Mouse (Mus musculus) hindbrain, embryonic 16.5 days (tissue): ENCODE data around the gene Dhh. TPM values are rescaled to one million over a fixed set of nuclear protein-coding genes. Genes with fewer than 3 reads are reported as not detected.
"Not testable (repeated sequence)": the region's sequence is repeated elsewhere in the genome, so short reads cannot be mapped to it uniquely, and the experiment has no call there.

Experiments
- ATAC-seq: fragments of 200-750 bp; cut with Nextera tagmentation; 2 replicates; pipeline ENCODE4 v1.8.0; 2017; ENCODE audit warnings: moderate TSS enrichment, moderate library complexity
- H3K27ac ChIP-seq: fragments of 300-500 bp; sonication (generic); 2 replicates; pipeline ENCODE4 v1.5.1; 2014; ENCODE audit warnings: low read depth, mild to moderate bottlenecking, control low read depth, low read length, moderate library complexity
- H3K27me3 ChIP-seq: fragments of 300-500 bp; sonication (generic); replicated peaks from 2 replicates; pipeline ENCODE4 v1.6.1; 2014; ENCODE audit warnings: low read length; ENCODE audit not compliant: control insufficient read depth, insufficient read depth
- H3K36me3 ChIP-seq: fragments of 300-500 bp; sonication (generic); 2 replicates; pipeline ENCODE4 v1.6.1; 2014; ENCODE audit warnings: mild to moderate bottlenecking, low read length, moderate library complexity, mixed read lengths; ENCODE audit not compliant: control insufficient read depth, insufficient read depth
- H3K4me1 ChIP-seq: fragments of 300-500 bp; sonication (generic); 2 replicates; pipeline ENCODE4 v1.6.1; 2014; ENCODE audit warnings: low read depth, low read length; ENCODE audit not compliant: control insufficient read depth, insufficient read depth
- H3K4me2 ChIP-seq: fragments of 300-500 bp; sonication (generic); 2 replicates; pipeline ENCODE4 v1.6.1; 2014; ENCODE audit warnings: mild to moderate bottlenecking, low read length, control low read depth, moderate library complexity
- H3K4me3 ChIP-seq: fragments of 300-500 bp; sonication (generic); 2 replicates; pipeline ENCODE4 v1.5.1; 2014; ENCODE audit warnings: mild to moderate bottlenecking, low read length, control low read depth, moderate library complexity
- H3K9ac ChIP-seq: fragments of 300-500 bp; sonication (generic); 2 replicates; pipeline ENCODE4 v1.6.1; 2014; ENCODE audit warnings: low read depth, mild to moderate bottlenecking, control low read depth, low read length, moderate library complexity
- H3K9me3 ChIP-seq: fragments of 300-500 bp; sonication (generic); 2 replicates; pipeline ENCODE4 v1.6.1; 2014; ENCODE audit warnings: mild to moderate bottlenecking, low read length, moderate library complexity; ENCODE audit not compliant: control insufficient read depth
- WGBS: fragments of 180-500 bp; shearing (Covaris S2); extraction: QIAGEN DNeasy Blood & Tissue Kit; methylation state at CpG from one replicate; pipeline ENCODE4 v1.1.7; 2014; 5-methylcytosine and 5-hydroxymethylcytosine counted together
- polyA plus RNA-seq: library from polyadenylated mRNA; unstranded; fragments of >200 nt; fragmentation: Nextera tagmentation; extraction: Ambion mirVana; gene quantifications from 2 replicates; pipeline ENCODE4 v1.2.1, GENCODE M21; 2015

Gene Dhh
- polyA plus RNA-seq, 1 experiment from 2014 or later, result 1.3 TPM

- Histone ChIP-seq H3K4me3 (peak overlapping the region; percentile 96), H3K27ac (peak overlapping the region; percentile 94), H3K9ac (peak overlapping the region; percentile 58), H3K4me1 (peaks cover 21% of the 10 kb centered on the region), H3K4me2 (peak overlapping the region; percentile 58)
- not testable (repeated sequence) for H3K27me3 ChIP-seq, H3K36me3 ChIP-seq, ATAC-seq, H3K9me3 ChIP-seq
- 22% methylated on average over 8 of the region's 8 CpGs for WGBS
Measured at GRCm38 (mm10) chr15:98918499-98918895, 20.2 kb upstream of the Dhh start.

- H3K9ac ChIP-seq, result peak within 1 kb of the TSS; percentile 88
- no peaks in the 10 kb centered on the region for H3K9me3 ChIP-seq
- peak within 1 kb of the TSS; percentile 87 for H3K4me2 ChIP-seq
- H3K36me3 ChIP-seq, result peaks cover 5% of the 10 kb centered on the region; the same call in 1 of the 2 replicates
- H3K4me3 ChIP-seq, result peak within 1 kb of the TSS; percentile 96
- under 1% methylated on average over 66 of the region's 82 CpGs for WGBS
- ATAC-seq, result peak; percentile 99
- no peaks in the 10 kb centered on the region for H3K27me3 ChIP-seq
- peaks cover 21% of the 10 kb centered on the region for H3K4me1 ChIP-seq
- H3K27ac ChIP-seq, result peak within 1 kb of the TSS; percentile 94
Measured at GRCm38 (mm10) chr15:98917538-98918498, 19.5 kb upstream of the Dhh start, which contains the start of gene Lmbr1l. Lmbr1l (minus strand) TSS chr15:98918231.

- peak overlapping the region; percentile 88 for H3K9ac ChIP-seq
- H3K4me2 ChIP-seq, result peak overlapping the region; percentile 87
- H3K4me1 ChIP-seq, result peaks cover 21% of the 10 kb centered on the region
- H3K27me3 ChIP-seq, result no peaks in the 10 kb centered on the region
- H3K27ac ChIP-seq, result peak overlapping the region; percentile 94
- peak overlapping the region; percentile 96 for H3K4me3 ChIP-seq
- no peaks in the 10 kb centered on the region for H3K9me3 ChIP-seq
- 0% methylated on average over 14 of the region's 14 CpGs for WGBS
- ATAC-seq, result no peak
- H3K36me3 ChIP-seq, result peaks cover 9% of the 10 kb centered on the region; the same call in 1 of the 2 replicates
Measured at GRCm38 (mm10) chr15:98917091-98917490, 18.8 kb upstream of the Dhh start.

GRCm38 (mm10) chr15:98916016-98916415 lies 17.7 kb upstream of the Dhh start:
- no peak for ATAC-seq
- Histone ChIP-seq H3K36me3 (peaks cover 16% of the 10 kb centered on the region; the same call in 1 of the 2 replicates), H3K9me3 (no peaks in the 10 kb centered on the region), H3K4me2 (peak overlapping the region; percentile 87), H3K27me3 (no peaks in the 10 kb centered on the region), H3K9ac (peak overlapping the region; percentile 88; the same call in 1 of the 2 replicates), H3K4me3 (no peak overlapping the region), H3K4me1 (peaks cover 21% of the 10 kb centered on the region), H3K27ac (no peak overlapping the region)
- WGBS, result 94% methylated on average over 4 of the region's 4 CpGs

GRCm38 (mm10) chr15:98914903-98915302 lies 16.6 kb upstream of the Dhh start:
- Histone ChIP-seq H3K4me2 (no peak overlapping the region), H3K9ac (no peak overlapping the region), H3K4me3 (no peak overlapping the region), H3K4me1 (peaks cover 21% of the 10 kb centered on the region), H3K9me3 (no peaks in the 10 kb centered on the region), H3K36me3 (peaks cover 21% of the 10 kb centered on the region; the same call in 1 of the 2 replicates), H3K27ac (no peak overlapping the region), H3K27me3 (no peaks in the 10 kb centered on the region)
- no peak for ATAC-seq
- 88% methylated on average over 6 of the region's 6 CpGs for WGBS

- ATAC-seq, result no peak
- Histone ChIP-seq H3K4me3 (no peak overlapping the region), H3K4me2 (no peak overlapping the region), H3K9me3 (no peaks in the 10 kb centered on the region), H3K27me3 (no peaks in the 10 kb centered on the region), H3K4me1 (no peaks in the 10 kb centered on the region), H3K36me3 (peaks cover 34% of the 10 kb centered on the region), H3K9ac (no peak overlapping the region), H3K27ac (no peak overlapping the region)
- 35% methylated on average over 10 of the region's 10 CpGs for WGBS
Measured at GRCm38 (mm10) chr15:98904692-98905091, 6.4 kb upstream of the Dhh start.

- H3K36me3 ChIP-seq, result peaks cover 23% of the 10 kb centered on the region
- WGBS, result 88% methylated on average over 2 of the region's 2 CpGs
- no peak for ATAC-seq
Measured at GRCm38 (mm10) chr15:98902600-98902999, 4.3 kb upstream of the Dhh start.

GRCm38 (mm10) chr15:98901530-98901929 lies 3.2 kb upstream of the Dhh start:
- Histone ChIP-seq H3K4me1 (peaks cover 7% of the 10 kb centered on the region), H3K36me3 (peaks cover 19% of the 10 kb centered on the region), H3K9me3 (no peaks in the 10 kb centered on the region), H3K27me3 (peaks cover 21% of the 10 kb centered on the region), H3K27ac (no peak overlapping the region), H3K9ac (no peak overlapping the region), H3K4me3 (no peak overlapping the region), H3K4me2 (no peak overlapping the region)
- WGBS, result 59% methylated on average over 1 of the region's 1 CpGs
- ATAC-seq, result no peak

More at GRCm38 (mm10) chr15:98902600-98902999, 4.3 kb upstream of the Dhh start:
- Histone ChIP-seq H3K9ac (no peak overlapping the region), H3K4me1 (peaks cover 7% of the 10 kb centered on the region), H3K9me3 (no peaks in the 10 kb centered on the region), H3K27me3 (peaks cover 13% of the 10 kb centered on the region), H3K27ac (no peak overlapping the region), H3K4me3 (no peak overlapping the region), H3K4me2 (no peak overlapping the region)

- no peak for ATAC-seq
- no peak overlapping the region for H3K9ac ChIP-seq
- H3K27me3 ChIP-seq, result peaks cover 56% of the 10 kb centered on the region
- no peak overlapping the region for H3K27ac ChIP-seq
- no peaks in the 10 kb centered on the region for H3K36me3 ChIP-seq
- H3K4me3 ChIP-seq, result no peak overlapping the region; the same call in 1 of the 2 replicates
- 2% methylated on average over 10 of the region's 10 CpGs for WGBS
- peaks cover 33% of the 10 kb centered on the region for H3K4me1 ChIP-seq
- no peaks in the 10 kb centered on the region for H3K9me3 ChIP-seq
- peak overlapping the region; percentile 46 for H3K4me2 ChIP-seq
Measured at GRCm38 (mm10) chr15:98897495-98897894, 845 bp downstream of the Dhh start.
